Mouse (Mus musculus): ENCODE results near the gene Zfyve19.

Gene Zfyve19

DNA sequence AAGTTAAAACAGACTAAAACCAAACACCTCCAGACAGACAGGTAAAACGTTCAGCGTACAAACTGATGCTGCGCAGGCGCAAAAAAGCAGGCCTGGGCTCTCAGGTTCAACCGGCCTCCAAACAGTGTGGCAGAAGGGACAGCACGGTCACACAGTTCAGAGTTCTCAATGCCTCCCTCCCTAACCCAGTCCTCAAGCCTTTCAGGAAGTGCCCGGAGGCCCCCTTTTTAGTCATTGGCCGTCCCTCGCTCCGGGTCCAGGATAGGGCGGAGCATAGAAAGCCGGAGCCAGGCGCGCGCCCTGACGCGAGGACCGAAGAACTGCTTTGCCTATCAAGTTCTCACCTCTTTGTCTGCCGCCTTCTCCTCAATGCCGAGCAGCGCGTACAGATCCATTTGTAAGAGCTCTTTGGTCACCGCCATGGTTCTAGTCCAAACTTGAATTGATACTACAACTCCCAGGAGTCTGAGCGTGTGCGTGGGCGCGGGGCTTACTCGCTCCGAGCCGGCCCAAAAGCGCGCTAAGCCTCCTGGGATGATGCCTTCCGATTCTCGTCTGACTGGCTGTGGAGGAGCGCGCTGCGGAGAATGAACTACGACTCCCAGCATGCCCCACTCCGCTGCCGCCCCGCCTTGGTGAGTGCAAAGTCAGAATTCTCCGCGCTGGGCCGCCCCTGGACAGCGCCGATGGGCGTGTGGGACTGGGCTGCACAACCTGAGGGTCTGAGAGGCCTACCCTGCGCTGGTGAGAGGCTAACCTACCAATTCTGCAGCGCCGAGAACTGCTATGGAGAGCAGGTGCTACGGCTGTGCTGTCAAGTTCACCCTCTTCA is at the start of gene Zfyve19, which contains the start of gene Dnajc17:
Gene Zfyve19 (plus strand): TSS at position 274 of the 832 bp plus-strand sequence.
Gene Dnajc17 (minus strand): TSS at position 452 of the 832 bp plus-strand sequence.
- peak; percentile 95 to 96 for DNase-seq

- no peak for DNase-seq
Observed at GRCm38 (mm10) chr2:119161247-119161646, 47.2 kb upstream of the Zfyve19 start.

- no peak for DNase-seq
Observed at GRCm38 (mm10) chr2:119163135-119163534, 45.3 kb upstream of the Zfyve19 start.

DNA sequence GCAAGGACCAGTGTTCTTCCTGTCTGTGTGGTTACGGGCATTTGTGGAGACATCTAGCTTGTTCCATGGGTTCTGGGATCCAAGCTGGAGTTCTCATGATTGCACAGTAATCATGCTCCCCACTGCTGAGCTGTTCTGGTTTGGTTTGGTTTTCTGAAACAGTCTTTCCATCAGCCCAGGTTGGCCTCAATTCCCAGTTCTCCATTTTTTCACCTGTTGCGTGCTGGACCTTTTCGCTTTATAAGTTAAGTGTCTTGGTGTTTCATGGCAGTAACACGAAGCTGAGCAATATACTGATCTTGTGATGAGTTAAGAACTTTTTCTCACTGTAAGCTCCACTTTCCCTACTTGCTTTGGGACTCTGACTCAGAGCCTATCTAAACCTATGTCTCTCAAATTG is 44.4 kb upstream of the Zfyve19 start:
- DNase-seq: no peak

DNA sequence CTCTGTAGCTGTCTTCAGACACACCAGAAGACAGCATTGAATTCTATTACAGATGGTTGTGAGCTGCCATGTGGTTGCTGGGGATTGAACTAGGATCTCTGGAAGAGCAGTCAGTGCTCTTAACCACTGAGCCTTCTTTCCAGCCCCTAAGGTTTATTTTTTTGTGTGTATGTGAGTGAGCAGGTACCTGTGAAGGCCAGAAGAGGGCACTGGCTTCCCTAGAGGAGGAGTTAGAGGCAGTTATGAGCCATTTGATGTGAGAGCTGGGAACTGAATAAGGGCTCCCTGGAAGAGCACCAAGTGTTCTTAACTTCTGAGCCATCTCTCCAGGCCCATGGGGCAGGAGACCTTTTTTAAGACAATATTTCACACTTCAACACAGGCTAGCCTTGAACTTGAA is 43.0 kb upstream of the Zfyve19 start:
- DNase-seq: no peak

DNA sequence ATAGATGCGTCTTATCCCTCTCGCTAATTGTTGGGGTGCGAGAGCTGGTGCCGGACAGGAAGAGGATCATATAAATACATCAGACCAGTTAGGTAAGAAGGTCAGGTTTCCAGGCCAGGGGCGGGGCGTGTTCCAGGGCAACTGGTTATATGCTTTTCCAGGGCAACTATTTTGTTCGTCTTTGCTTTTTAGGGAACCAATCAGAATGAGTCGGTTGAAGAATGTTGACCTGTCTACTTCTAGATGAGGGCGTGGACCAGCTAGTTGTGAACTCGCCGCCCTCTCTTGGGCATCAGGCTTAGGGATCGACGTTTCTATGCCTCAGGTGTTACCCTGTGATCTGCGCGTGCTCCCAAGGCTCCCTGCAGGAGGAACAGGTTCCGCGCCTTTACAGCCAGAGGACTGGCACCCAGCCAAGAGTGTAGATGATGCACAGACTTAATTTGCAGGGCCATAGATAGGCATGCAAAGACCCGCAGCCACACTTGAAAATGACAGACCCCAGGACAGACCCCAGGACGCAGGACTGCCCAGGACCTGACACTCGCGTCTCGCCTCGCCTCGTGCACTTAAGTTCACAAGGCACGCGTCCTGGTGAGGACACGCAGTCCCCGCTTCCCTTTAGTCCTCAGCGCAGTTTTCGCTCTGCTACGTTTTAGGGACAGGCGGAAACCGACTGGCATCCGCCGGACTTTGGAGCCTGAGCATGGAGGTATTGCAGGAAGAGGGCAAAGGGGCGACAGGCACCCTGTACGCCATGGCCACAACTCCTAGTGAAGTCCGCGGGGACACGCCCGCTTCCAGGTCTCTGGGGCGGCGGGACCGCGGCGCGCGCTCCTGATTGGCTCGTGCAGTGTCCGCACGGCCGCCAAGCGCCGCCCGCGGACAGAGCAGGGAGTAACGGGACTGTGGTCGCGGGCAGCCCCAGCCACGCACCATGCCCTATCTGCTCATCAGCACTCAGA is 41.2 kb upstream of the Zfyve19 start, which contains the start of gene Gchfr:
Gene Gchfr (plus strand): TSS at position 873 of the 965 bp plus-strand sequence.
- peak; percentile 53 to 71 for DNase-seq

DNA sequence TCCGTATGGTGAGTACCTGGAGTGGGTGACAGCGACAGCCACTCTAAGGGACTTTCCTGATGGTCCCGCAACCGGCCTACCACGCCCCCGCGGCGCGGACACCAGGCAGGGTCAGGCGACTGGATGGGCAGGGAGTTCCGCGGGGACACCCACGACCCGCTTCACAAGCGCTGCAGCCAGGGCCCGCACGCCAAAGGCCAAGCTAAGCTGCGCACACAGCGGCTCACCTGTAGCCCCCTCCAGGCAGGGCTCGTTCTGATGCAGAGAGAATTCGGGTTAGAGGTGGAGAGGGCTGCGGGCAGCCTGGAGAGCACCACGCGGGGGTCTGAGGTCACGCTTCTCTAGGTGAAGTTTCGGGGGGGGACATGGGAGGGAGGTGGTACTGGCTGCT is 40.6 kb upstream of the Zfyve19 start:
- no peak for DNase-seq

- DNase-seq: no peak
Observed at GRCm38 (mm10) chr2:119170282-119170681, 38.1 kb upstream of the Zfyve19 start.

DNA sequence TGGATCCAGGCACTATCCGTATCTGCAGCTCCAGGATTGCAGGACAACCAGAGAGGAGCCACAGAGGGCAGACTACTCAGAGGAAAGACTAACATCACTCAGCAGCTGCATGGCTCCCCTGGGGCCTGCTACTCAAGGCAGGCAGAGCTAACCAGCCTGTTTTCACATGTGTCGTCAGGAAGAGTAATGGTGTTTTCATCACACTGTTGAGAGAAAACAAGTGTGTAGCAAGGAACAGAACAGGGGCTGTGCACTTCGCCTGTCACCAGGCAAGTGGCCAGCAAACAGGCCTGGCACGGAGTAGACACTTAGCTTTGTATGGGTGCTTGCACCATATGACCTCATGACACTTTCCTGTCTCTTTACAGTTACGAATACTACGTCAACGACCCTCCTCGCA is 36.8 kb upstream of the Zfyve19 start:
- DNase-seq: no peak

GRCm38 (mm10) chr2:119172446-119172845 is 36.0 kb upstream of the Zfyve19 start:
- DNase-seq: no peak

DNA sequence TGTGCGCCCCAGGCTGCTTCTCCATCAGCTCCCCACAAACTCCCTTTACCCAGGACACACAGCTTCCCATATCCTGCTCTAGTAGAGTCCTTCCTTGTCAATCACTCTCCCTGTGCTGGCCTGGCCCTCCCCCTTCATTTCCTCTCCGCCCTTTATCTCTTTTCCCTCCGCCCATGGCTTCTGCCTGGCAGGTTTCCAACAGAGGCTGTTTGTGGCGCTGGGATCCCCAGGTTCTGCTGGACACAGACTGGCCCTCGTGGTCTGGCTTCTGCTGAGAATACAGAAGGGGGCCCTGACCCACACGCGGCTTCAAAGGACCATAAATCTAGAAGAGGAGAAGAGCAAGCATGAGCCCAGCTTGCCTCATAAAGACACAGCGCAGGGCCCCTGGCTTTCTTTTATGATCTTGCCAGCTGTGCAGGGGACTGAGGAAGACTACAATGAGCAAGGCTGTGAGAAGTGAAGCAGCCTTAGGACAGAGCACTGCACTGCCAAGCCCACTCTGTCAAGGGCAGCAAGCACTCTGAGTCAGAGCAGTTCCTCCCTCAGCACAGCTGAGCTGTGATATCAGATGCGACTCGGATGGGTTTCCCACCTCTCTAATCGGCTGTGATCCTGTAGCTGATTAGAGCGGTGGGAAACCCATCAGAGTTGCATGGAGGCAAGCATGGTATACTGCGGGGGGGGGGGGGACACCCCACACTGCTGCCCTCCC is 35.4 kb upstream of the Zfyve19 start:
- peak in 1 of 2 experiments; percentile 39 for DNase-seq

DNA sequence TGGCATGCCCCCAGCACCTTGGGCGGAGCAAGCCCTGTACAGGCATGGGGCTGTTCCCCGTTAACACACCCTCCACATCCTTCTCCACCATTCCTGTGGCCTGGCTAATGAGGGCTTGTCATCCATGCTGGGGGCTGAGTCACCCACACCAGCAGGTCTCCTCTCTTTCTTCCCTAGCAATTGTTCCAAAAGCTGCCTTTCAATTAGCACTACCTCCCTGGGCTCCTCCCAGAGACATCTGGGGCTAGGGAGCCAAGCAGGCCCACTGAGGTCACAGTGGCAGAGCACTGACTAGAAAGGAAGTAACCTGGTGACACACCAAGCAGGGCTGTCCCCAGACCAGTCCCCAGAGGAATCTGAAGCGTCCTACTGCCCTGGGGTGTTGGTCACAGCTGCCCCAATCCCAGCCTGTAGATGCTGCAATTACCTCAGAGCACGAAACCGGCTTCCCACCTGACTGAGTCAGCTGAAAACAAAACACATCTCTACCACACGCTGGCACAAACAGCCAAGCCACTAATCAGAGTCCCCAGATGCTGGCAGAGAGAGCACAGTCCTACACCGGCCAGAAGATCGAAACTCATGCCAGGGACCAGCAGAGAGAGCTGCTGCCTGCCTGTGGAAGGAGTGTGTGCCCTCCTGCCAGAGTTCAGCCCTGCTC is 34.3 kb upstream of the Zfyve19 start, which contains the start of gene Gm14137:
Gene Gm14137 (plus strand): TSS at position 519 of the 661 bp plus-strand sequence.
- DNase-seq: no peak

- DNase-seq: no peak
Observed at GRCm38 (mm10) chr2:119174866-119175265, 33.6 kb upstream of the Zfyve19 start.

- DNase-seq: no peak
Observed at GRCm38 (mm10) chr2:119175614-119176013, 32.8 kb upstream of the Zfyve19 start.

- no peak for DNase-seq
Observed at GRCm38 (mm10) chr2:119176761-119177160, 31.7 kb upstream of the Zfyve19 start.

GRCm38 (mm10) chr2:119177384-119177939 is 31.0 kb upstream of the Zfyve19 start:
- no peak for DNase-seq

GRCm38 (mm10) chr2:119182914-119183313 is 25.5 kb upstream of the Zfyve19 start:
- no peak for DNase-seq

- DNase-seq: peak; percentile 94 to 95
Observed at GRCm38 (mm10) chr2:119189029-119189710, 19.2 kb upstream of the Zfyve19 start.

DNA sequence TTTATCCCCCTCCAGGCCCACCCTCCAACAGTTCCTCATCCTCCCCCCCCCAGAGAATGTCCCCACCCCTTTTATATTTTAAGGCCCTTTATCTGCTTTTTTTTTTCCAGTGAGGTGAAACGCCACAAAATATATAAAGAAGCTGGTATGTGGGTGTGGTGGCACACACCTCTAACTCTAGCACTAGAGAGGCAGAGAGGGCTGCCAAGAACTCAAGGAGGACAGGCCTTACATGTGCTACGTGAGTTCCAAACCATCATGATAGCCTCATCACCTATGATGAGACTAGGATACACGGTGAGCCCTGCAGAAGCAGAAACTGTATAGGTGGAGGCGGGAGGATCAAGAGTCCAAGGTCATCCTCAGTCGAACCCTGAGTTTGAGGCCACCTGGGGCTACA is 17.4 kb upstream of the Zfyve19 start:
- no peak for DNase-seq

DNA sequence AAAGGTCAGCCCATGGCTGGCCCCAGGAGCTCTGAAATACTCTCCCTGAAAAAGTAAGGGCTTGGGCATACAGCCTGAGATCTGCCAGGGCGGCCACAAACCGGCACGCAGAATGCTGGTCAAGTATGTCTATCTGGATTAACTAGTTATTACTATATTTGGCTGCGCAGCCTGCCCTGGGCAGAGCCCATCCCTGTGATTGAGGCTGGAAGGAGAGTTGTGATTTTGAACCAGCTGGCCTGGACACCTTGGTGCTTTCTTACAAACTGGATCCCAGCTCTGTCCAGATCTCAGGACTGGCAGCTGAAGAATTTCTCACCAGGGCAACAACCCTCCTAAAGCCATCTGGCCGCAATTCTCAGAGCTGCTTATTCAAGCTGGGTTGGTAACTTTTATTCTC is 14.3 kb upstream of the Zfyve19 start:
- peak; percentile 19 to 28 for DNase-seq

Data from cerebellum, postnatal 25 days (tissue).